Mouse (Mus musculus): Measurements from ENCODE around the gene Ptpra. TPM values are rescaled to one million over a fixed set of nuclear protein-coding genes. Genes with fewer than 3 reads are reported as not detected.

Ptpra gene
- polyA plus RNA-seq, 1 experiment = 77.6 TPM

- H3K27me3 ChIP-seq (ENCODE audit: control insufficient read depth, insufficient read depth, low read length, poor library complexity, severe bottlenecking) = no peaks in the 10 kb centered on the region
- no peak overlapping the region for H3K9ac ChIP-seq (ENCODE audit: low read depth, poor library complexity, severe bottlenecking)
- peaks cover 8% of the 10 kb centered on the region for H3K36me3 ChIP-seq (ENCODE audit: control insufficient read depth, insufficient read depth, low read length, poor library complexity, severe bottlenecking)
- no peak overlapping the region for H3K27ac ChIP-seq (ENCODE audit: insufficient read depth, low read length)
- H3K9me3 ChIP-seq (replicated peaks; ENCODE audit: control insufficient read depth, insufficient read depth, low read length, poor library complexity, severe bottlenecking) = no peaks in the 10 kb centered on the region
- H3K4me3 ChIP-seq (ENCODE audit: low read depth, low read length) = no peak overlapping the region
- TF ChIP-seq POLR2A (IDR thresholded peaks at IDR 0.05; ENCODE audit: insufficient read depth, low read length) (no peak), EP300 (IDR thresholded peaks at IDR 0.05; ENCODE audit: insufficient read depth, low read depth, low read length) (no peak), CTCF (IDR thresholded peaks at IDR 0.05; ENCODE audit: low read depth, low read length) (no peak)
- no peaks in the 10 kb centered on the region for H3K4me1 ChIP-seq (ENCODE audit: control insufficient read depth, insufficient read depth, low read length)
Measured at GRCm38 (mm10) chr2:130538876-130539546, 88.9 kb downstream of the Ptpra start.

DNA sequence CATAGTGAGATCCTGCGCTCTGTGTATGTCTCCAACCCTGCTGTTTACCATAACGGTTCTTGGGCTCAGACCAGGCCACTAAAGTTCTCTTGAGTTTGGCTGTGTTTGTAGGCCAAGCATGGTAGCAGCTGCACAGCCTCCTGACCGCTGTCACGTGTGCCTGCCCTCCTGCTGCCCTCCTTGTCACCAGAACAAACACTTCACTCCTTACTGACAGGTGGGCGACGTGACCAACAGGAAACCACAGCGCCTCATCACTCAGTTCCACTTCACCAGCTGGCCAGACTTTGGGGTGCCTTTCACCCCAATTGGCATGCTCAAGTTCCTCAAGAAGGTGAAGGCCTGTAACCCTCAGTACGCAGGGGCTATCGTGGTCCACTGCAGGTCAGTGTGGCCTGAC, 90.2 kb downstream of the Ptpra start:
- H3K36me3 ChIP-seq (ENCODE audit: control insufficient read depth, insufficient read depth, low read length, poor library complexity, severe bottlenecking) = peaks cover 14% of the 10 kb centered on the region
- TF ChIP-seq POLR2A (IDR thresholded peaks at IDR 0.05; ENCODE audit: insufficient read depth, low read length) = no peak
- no peak for TF ChIP-seq EP300 (IDR thresholded peaks at IDR 0.05; ENCODE audit: insufficient read depth, low read depth, low read length)
- TF ChIP-seq CTCF (IDR thresholded peaks at IDR 0.05; ENCODE audit: low read depth, low read length) = no peak
- no peaks in the 10 kb centered on the region for H3K9me3 ChIP-seq (replicated peaks; ENCODE audit: control insufficient read depth, insufficient read depth, low read length, poor library complexity, severe bottlenecking)
- no peak overlapping the region for H3K4me3 ChIP-seq (ENCODE audit: low read depth, low read length)
- no peak overlapping the region for H3K27ac ChIP-seq (ENCODE audit: insufficient read depth, low read length)
- no peaks in the 10 kb centered on the region for H3K27me3 ChIP-seq (ENCODE audit: control insufficient read depth, insufficient read depth, low read length, poor library complexity, severe bottlenecking)
- no peaks in the 10 kb centered on the region for H3K4me1 ChIP-seq (ENCODE audit: control insufficient read depth, insufficient read depth, low read length)
- H3K9ac ChIP-seq (ENCODE audit: low read depth, poor library complexity, severe bottlenecking) = no peak overlapping the region

DNA sequence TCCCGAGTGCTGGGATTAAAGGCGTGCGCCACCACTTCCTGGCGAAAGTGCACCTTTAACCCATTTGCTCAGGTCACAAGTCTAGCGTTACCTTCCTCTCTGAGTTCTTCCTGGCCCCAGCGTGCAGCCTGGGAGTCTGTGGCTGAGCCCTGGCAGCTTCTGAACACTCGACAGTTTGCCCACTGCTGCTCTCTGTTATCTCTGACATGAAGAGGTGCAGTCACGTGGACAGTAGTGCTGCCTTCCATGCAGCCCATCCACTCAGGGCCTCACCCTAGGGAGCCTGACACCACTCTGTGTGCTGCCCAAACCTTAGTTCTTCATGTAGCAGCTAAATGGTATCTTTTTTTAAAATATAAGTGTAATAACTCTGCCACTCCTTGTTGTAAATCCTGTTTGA, 96.9 kb downstream of the Ptpra start:
- no peak overlapping the region for H3K27ac ChIP-seq (ENCODE audit: insufficient read depth, low read length)
- TF ChIP-seq POLR2A (IDR thresholded peaks at IDR 0.05; ENCODE audit: insufficient read depth, low read length) (no peak), CTCF (IDR thresholded peaks at IDR 0.05; ENCODE audit: low read depth, low read length) (no peak), EP300 (IDR thresholded peaks at IDR 0.05; ENCODE audit: insufficient read depth, low read depth, low read length) (no peak)
- peaks cover 11% of the 10 kb centered on the region for H3K36me3 ChIP-seq (ENCODE audit: control insufficient read depth, insufficient read depth, low read length, poor library complexity, severe bottlenecking)
- H3K4me1 ChIP-seq (ENCODE audit: control insufficient read depth, insufficient read depth, low read length) = no peaks in the 10 kb centered on the region
- no peaks in the 10 kb centered on the region for H3K27me3 ChIP-seq (ENCODE audit: control insufficient read depth, insufficient read depth, low read length, poor library complexity, severe bottlenecking)
- H3K9ac ChIP-seq (ENCODE audit: low read depth, poor library complexity, severe bottlenecking) = no peak overlapping the region
- no peaks in the 10 kb centered on the region for H3K9me3 ChIP-seq (replicated peaks; ENCODE audit: control insufficient read depth, insufficient read depth, low read length, poor library complexity, severe bottlenecking)
- H3K4me3 ChIP-seq (ENCODE audit: low read depth, low read length) = no peak overlapping the region

DNA sequence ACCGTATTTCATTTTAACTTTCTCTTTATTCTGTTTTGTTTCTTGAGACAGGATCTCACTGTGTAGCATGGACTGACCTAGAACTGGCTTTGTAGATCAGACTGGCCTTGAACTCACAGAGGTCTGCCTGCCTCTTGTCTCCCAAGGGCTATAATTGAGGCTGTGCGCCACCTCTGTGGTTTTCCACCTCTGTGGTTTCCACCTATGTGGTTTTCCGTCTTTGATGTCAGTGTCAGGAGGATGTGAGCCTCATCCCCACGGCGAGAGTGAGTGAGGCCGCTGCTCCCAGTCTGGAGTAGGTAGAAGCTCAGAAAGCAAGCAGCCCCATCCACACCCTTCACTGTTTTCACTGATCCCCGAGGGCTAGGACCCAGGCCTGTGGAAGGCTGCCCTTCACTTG, 104.8 kb downstream of the Ptpra start:
- Histone ChIP-seq H3K4me3 (ENCODE audit: low read depth, low read length) (no peak overlapping the region), H3K36me3 (ENCODE audit: control insufficient read depth, insufficient read depth, low read length, poor library complexity, severe bottlenecking) (no peaks in the 10 kb centered on the region)
- no peak for TF ChIP-seq CTCF (IDR thresholded peaks at IDR 0.05; ENCODE audit: low read depth, low read length)
- no peak for TF ChIP-seq POLR2A (IDR thresholded peaks at IDR 0.05; ENCODE audit: insufficient read depth, low read length)
- TF ChIP-seq EP300 (IDR thresholded peaks at IDR 0.05; ENCODE audit: insufficient read depth, low read depth, low read length) = no peak

DNA sequence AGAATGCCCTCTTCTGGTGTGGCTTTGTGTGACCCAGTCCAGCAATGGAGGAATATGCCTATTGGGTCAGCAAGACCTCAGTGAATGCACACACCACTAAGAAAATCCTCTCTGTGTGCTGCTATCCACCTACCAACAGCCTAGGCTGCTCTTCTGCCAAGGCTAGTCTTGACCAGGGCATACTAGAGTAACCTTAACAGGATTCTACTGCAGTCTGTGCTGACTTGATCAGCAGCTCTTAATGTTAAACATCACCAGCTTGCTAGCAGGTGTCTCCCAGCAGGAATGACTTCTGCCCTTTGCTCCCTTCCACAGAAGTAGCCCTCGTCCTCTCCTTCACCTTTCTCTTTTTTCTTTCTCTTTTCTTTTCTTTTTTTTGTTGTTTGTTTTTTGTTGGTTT, 106.2 kb downstream of the Ptpra start:
- TF ChIP-seq POLR2A (IDR thresholded peaks at IDR 0.05; ENCODE audit: insufficient read depth, low read length) (no peak), EP300 (IDR thresholded peaks at IDR 0.05; ENCODE audit: insufficient read depth, low read depth, low read length) (no peak), CTCF (IDR thresholded peaks at IDR 0.05; ENCODE audit: low read depth, low read length) (no peak)
- Histone ChIP-seq H3K36me3 (ENCODE audit: control insufficient read depth, insufficient read depth, low read length, poor library complexity, severe bottlenecking) (no peaks in the 10 kb centered on the region), H3K27me3 (ENCODE audit: control insufficient read depth, insufficient read depth, low read length, poor library complexity, severe bottlenecking) (no peaks in the 10 kb centered on the region)

More for the DNA sequence above, 104.8 kb downstream of the Ptpra start:
- H3K9me3 ChIP-seq (replicated peaks; ENCODE audit: control insufficient read depth, insufficient read depth, low read length, poor library complexity, severe bottlenecking) = no peaks in the 10 kb centered on the region
- H3K9ac ChIP-seq (ENCODE audit: low read depth, poor library complexity, severe bottlenecking) = no peak overlapping the region
- no peaks in the 10 kb centered on the region for H3K4me1 ChIP-seq (ENCODE audit: control insufficient read depth, insufficient read depth, low read length)
- H3K27ac ChIP-seq (ENCODE audit: insufficient read depth, low read length) = no peak overlapping the region
- H3K27me3 ChIP-seq (ENCODE audit: control insufficient read depth, insufficient read depth, low read length, poor library complexity, severe bottlenecking) = no peaks in the 10 kb centered on the region

DNA sequence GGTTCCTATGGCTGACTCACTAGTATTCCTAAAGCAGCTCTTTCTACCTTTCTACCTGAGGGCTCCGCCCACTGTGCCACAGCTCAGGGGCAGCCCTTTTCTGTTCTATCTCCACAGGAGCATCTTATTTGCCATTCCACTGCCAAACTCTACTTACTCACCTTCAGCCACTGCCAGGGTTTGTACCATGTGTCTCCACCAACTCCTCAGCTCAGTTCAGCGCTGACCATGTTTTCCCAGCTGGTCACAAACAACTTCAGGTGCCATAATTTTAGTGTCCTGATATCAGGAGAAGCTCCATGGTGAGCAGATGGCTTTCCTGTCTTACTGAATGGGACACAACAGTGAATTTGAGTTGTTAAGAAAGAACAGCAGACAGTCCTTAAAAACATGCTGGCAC, 107.4 kb downstream of the Ptpra start:
- H3K4me1 ChIP-seq (ENCODE audit: control insufficient read depth, insufficient read depth, low read length) = no peaks in the 10 kb centered on the region
- no peaks in the 10 kb centered on the region for H3K27me3 ChIP-seq (ENCODE audit: control insufficient read depth, insufficient read depth, low read length, poor library complexity, severe bottlenecking)
- H3K36me3 ChIP-seq (ENCODE audit: control insufficient read depth, insufficient read depth, low read length, poor library complexity, severe bottlenecking) = no peaks in the 10 kb centered on the region
- no peak overlapping the region for H3K27ac ChIP-seq (ENCODE audit: insufficient read depth, low read length)
- no peaks in the 10 kb centered on the region for H3K9me3 ChIP-seq (replicated peaks; ENCODE audit: control insufficient read depth, insufficient read depth, low read length, poor library complexity, severe bottlenecking)
- H3K9ac ChIP-seq (ENCODE audit: low read depth, poor library complexity, severe bottlenecking) = no peak overlapping the region
- no peak overlapping the region for H3K4me3 ChIP-seq (ENCODE audit: low read depth, low read length)
- TF ChIP-seq EP300 (IDR thresholded peaks at IDR 0.05; ENCODE audit: insufficient read depth, low read depth, low read length) = no peak

More for the DNA sequence above, 106.2 kb downstream of the Ptpra start:
- no peak overlapping the region for H3K4me3 ChIP-seq (ENCODE audit: low read depth, low read length)
- H3K9me3 ChIP-seq (replicated peaks; ENCODE audit: control insufficient read depth, insufficient read depth, low read length, poor library complexity, severe bottlenecking) = no peaks in the 10 kb centered on the region
- no peak overlapping the region for H3K9ac ChIP-seq (ENCODE audit: low read depth, poor library complexity, severe bottlenecking)
- H3K27ac ChIP-seq (ENCODE audit: insufficient read depth, low read length) = no peak overlapping the region
- no peaks in the 10 kb centered on the region for H3K4me1 ChIP-seq (ENCODE audit: control insufficient read depth, insufficient read depth, low read length)

All from ES-Bruce4 (cell line).